Mouse (Mus musculus): ENCODE results near the gene 9630041A04Rik.

DNA sequence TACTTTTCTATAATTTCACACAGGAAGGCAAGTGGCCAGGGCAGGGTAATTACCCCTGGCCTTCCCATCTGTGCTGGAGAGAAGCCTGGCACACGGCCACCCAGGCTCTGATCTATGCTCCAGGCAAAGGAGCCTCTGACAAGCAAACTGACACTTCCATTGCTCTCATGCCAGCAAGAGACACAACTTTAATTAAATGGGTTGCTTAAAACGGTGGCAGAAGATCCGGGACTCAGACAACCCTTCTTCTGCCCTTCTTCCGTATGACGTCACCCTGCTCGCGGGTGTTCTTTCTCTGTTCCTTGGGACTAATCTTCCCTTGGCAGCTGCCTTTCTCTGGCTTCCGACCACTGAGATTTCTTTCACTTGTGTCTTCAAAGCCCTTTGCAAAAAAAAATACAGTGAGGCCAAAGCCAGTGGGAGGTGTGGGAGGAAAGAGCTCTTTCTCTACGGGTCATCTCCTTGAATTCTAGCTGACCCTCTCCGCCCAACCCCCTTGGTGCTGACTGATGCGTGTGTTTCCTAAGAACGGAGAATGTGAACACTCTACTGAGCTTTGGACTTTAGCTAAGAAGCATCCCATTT is 932 bp downstream of the 9630041A04Rik start:
- no peak for TF ChIP-seq POLR2A (IDR thresholded peaks at IDR 0.05; ENCODE audit: low read depth, low read length)
- no peak for TF ChIP-seq CTCF (IDR thresholded peaks at IDR 0.05; ENCODE audit: extremely low read depth, insufficient read depth, insufficient read length, insufficient replicate concordance)
